Mouse (Mus musculus) cerebellum, postnatal 14 days (tissue): ENCODE results near the gene Hmga1.

Experiments used
- DNase-seq, 2 experiments: peaks; one replicate each; pipeline ENCODE4 v3.0.0; 2021; ENCODE audit warnings: mixed read lengths in 2 of 2

The Hmga1 gene

DNA sequence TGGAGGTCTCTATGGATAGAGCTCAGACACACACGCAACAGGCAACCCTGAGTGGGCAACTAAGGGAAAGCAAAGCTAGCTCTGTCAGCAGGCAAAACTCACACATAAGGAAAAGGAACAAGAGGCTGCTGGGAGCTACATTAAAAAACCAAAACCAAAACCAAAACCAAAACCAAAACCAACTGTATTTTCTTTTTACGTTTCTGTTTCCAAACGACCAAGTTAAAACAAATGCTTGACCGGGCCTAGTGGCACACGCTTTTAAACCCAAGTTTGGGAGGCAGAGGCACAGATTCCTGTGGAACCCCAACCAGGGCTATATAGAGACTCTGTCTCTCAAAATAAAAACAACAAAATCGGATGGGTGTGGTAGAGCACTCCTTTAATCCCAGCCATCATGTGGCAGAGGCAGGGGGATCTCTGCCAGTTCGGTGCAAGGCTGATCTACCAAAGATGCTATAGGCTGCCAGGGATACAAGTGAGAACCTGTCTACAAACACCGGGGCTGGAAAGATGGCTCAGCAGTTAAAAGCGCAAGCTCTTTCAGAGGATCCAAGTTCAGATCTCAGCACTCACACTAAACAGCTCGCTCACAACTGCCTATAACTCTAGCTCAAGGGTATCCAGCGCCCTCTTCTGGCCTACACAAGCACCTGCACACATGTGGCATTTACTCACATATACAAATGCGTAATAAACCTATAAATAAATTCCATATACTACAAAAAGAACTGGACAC is 35.7 kb downstream of the Hmga1 start:
- no peak for DNase-seq

GRCm38 (mm10) chr17:27592565-27592910 is 36.2 kb downstream of the Hmga1 start:
- DNase-seq: no peak

- DNase-seq: no peak
These were observed 39.5 kb downstream of the Hmga1 start for GRCm38 (mm10) chr17:27595659-27596375.

DNA sequence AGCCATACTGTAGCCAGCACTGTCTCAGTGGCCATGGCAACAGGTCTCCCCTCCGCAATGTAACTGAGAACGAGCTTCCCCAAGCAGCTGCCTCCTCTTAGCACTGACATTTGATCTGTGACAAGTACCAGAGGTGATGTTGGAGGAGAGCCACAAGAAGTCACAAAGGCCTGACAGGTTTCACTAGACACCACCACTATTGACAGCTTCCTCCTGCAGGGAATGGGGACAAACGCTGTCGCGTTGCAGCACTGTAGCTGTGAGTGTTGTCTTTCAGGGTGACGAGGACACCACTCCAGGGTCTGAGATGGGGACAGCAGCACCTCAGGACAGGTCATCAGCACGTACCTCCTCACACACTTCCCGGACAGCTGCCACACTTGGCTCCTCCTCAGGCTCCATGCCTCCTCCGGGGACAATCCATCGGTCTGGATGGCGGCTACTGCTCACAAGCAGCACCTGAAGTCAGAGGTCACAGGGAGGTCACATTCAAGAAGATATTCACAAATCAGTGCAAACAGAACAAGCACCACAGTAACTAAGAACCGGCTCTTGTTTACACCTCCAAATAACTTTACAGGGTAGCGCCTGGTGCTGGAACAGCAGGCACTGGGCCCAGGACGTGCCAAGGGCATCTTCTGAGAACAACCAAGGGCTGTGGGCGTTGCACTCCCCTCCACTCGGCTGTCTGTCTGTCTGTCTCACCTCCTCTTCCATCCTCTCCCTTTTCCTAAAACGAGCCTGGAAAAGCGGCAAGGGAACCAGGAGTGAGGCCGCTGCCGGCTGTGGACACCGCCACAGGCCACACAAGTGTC is 40.3 kb downstream of the Hmga1 start:
- no peak for DNase-seq

- DNase-seq: no peak
These were observed 44.0 kb downstream of the Hmga1 start for GRCm38 (mm10) chr17:27600286-27600685.

- peak; percentile 52 to 77 for DNase-seq
These were observed 44.6 kb downstream of the Hmga1 start for GRCm38 (mm10) chr17:27600869-27601268.

- DNase-seq: no peak
These were observed 46.7 kb downstream of the Hmga1 start for GRCm38 (mm10) chr17:27603036-27603435.

DNA sequence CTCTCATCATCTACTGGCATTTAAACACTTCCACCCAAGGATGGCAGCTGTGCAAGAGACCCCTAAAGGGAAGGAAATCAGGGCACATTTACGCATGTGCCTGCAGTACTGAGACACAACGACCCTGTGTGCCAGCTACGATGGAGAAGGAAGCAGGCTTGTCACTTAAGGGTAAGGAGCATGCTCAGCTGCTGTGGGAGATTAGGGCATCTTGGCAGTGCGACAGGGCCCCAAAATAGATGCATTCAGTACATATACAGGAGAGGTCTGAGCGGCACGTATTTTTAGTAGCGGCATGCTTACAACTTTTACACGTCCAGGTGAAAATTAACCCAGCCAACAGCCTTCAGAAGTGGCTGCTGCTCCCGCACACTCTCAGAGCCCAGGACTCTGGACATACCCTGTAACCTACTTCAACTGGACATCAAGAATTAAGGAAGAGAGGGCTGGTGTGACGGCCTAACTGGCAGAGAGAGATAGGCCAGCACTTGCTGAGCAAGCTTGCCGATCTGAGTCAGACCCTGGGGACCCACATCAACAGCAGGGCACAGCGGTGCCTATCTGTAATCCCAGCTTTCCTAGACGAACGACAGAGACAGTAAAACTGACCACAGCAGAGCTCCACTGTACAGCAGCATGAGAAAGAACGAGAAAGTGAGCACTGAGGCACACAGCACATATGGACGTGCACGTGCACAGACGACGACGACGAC is 47.4 kb downstream of the Hmga1 start:
- no peak for DNase-seq

DNA sequence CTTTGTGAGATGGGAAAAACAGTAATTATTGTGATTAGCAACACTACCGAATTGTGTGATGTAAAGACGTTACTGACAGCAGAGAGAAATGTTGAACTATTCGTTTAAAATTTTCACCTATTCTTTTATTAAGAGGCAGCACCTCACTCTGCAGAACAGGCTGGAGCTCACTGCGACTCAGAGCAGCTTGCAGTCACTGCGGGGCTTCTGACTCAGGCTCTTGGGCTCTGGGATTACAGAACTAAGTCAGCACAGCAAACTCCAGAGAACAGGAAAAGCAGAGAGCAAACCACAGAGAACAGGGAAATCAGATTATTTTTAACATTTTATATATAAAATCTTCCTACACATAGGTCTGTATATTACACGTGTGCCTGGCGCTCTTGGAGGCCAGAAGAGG is 53.3 kb downstream of the Hmga1 start:
- no peak for DNase-seq

- peak in 1 of 2 experiments; percentile 45 for DNase-seq
These were observed 54.6 kb downstream of the Hmga1 start for GRCm38 (mm10) chr17:27610679-27611518.

DNA sequence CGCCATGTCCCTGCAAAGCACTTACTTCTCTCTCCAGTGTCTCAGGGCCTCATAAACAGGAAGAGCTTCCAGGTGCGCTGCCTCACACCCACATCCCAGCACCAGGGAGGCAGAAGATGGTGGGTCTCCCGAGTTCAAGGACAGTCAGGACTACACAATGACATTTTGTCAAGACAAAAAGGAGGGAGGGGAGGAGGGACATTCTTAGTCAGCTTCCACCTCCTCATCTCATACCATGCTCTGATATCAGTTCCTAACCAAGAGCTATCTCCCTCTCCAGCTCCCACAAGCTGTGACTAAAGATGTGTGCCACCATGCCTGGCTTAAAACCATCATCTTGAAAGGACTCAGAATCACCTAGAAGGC is 55.2 kb downstream of the Hmga1 start:
- no peak for DNase-seq

DNA sequence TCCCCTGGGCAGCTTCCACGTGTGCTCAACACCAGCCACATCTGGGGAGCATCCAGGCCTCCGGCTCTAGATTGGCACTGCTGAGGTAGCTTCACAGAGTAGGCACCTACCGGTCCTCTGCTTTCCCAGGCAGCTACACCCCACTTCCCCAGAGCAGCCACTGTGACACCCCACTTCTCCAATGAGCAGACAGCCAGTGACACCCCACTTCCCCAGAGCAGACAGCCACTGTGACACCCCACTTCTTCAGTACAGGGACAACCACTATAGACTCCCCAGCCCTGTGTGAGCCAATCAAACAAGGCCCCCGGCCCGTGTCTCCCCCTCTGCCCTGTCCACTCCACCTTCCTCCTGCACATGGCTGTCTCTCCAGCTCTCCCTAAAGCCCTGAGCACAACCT is 55.7 kb downstream of the Hmga1 start:
- DNase-seq: no peak

DNA sequence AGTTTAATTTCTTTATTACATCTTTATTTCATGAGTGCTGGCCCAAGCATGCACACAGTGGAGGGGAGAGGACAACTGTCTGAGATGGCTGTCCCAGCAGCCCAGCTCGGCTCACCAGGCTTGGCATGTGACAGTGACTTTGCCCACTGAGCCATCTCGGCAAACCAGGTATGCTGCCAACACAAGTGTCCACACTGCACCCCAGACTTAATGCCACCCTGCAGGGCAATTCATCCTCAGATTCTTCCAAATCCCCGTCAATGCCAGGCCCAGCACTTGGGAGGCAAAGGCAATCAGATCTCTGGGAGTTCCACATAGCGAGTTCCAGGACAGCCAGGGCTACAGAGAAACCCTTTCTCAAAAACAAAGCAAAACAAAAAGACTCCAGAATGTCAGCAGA is 56.7 kb downstream of the Hmga1 start:
- DNase-seq: peak in 1 of 2 experiments; percentile 65
